Mouse (Mus musculus): ENCODE measurements around the gene Bdh2. TPM values are rescaled to one million over a fixed set of nuclear protein-coding genes. Genes with fewer than 3 reads are reported as not detected.
A peak's percentile ranks its signal among the peaks of the same experiment; 100 is the strongest.

Gene Bdh2
- total and polyA plus RNA-seq, 2 experiments from 2014 or later = 3.1 to 8.3 TPM

DNA sequence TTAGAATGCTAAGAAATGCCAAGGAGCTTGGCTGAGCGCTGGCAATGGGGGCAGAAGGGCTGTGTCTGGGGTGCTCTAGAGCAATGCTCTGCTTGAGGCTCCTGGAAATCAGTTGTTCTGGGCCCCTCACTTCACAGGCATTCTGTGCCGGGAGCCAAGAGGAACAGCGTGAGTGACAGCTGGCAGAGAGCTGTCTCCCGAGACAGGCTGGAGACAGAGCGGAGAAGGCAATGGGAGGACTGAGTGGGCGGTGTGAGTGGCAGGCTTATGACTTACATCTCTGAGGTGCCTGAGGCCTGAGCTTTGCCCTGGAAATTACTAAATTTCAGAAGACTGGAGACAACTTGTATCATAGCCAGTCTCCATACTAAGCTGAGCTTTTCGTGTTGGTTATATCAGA lies 12.7 kb downstream of the Bdh2 start:
- 44% methylated on average over 7 of the region's 7 CpGs for WGBS
- DNase-seq (ENCODE audit: low spot score) (peak; percentile 14), ATAC-seq (no peak)
- Histone ChIP-seq H3K9me3 (ENCODE audit: low read length) (no peaks in the 10 kb centered on the region), H3K4me1 (ENCODE audit: insufficient read depth, low read length) (no peaks in the 10 kb centered on the region), H3K27ac (no peak overlapping the region), H3K9ac (replicated peaks; ENCODE audit: low read length) (no peak overlapping the region), H3K4me2 (ENCODE audit: low read depth, low read length) (no peak overlapping the region), H3K4me3 (ENCODE audit: low read length) (no peak overlapping the region), H3K27me3 (ENCODE audit: insufficient read depth, low read length) (no peaks in the 10 kb centered on the region), H3K36me3 (ENCODE audit: insufficient read depth, low read length) (no peaks in the 10 kb centered on the region)
- no peak for TF ChIP-seq CTCF (IDR thresholded peaks at IDR 0.05; ENCODE audit: low read depth)

DNA sequence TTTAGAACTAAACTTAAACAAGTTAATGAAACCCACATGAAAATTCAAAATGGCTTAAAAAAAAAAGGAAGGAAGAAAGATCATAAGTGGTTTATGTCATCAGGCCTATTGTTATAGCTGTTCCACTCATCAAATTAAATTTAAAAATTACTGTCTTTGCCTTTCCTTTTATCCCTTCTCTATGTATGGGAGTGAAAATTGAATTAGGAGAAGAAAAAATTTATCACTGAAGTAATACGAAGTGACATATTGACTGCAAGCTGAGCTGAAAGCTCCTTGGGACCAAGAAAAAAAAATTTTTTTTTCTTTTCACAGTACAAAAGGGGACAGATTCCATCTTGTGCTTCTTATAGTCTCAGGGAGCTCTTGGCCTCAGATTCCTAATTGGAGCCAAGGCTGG lies 14.5 kb downstream of the Bdh2 start:
- no peak for TF ChIP-seq CTCF (IDR thresholded peaks at IDR 0.05; ENCODE audit: low read depth)
- no peak for ATAC-seq
- Histone ChIP-seq H3K9ac (replicated peaks; ENCODE audit: low read length) (no peak overlapping the region), H3K4me1 (ENCODE audit: insufficient read depth, low read length) (no peaks in the 10 kb centered on the region), H3K4me3 (ENCODE audit: low read length) (no peak overlapping the region), H3K27ac (no peak overlapping the region), H3K27me3 (ENCODE audit: insufficient read depth, low read length) (no peaks in the 10 kb centered on the region), H3K36me3 (ENCODE audit: insufficient read depth, low read length) (no peaks in the 10 kb centered on the region), H3K4me2 (ENCODE audit: low read depth, low read length) (no peak overlapping the region), H3K9me3 (ENCODE audit: low read length) (no peaks in the 10 kb centered on the region)
- WGBS = 66% methylated on average over 1 of the region's 1 CpGs
- no peak for DNase-seq (ENCODE audit: low spot score)

GRCm38 (mm10) chr3:135298560-135298959 lies 17.5 kb downstream of the Bdh2 start:
- no peak overlapping the region for H3K4me2 ChIP-seq (ENCODE audit: low read depth, low read length)
- no peak overlapping the region for H3K4me3 ChIP-seq (ENCODE audit: low read length)
- no peak overlapping the region for H3K27ac ChIP-seq
- no peak for ATAC-seq
- H3K36me3 ChIP-seq (ENCODE audit: insufficient read depth, low read length) = no peaks in the 10 kb centered on the region
- no peak for TF ChIP-seq CTCF (IDR thresholded peaks at IDR 0.05; ENCODE audit: low read depth)
- no peaks in the 10 kb centered on the region for H3K4me1 ChIP-seq (ENCODE audit: insufficient read depth, low read length)
- DNase-seq (ENCODE audit: low spot score) = no peak
- WGBS = 82% methylated on average over 3 of the region's 3 CpGs
- H3K27me3 ChIP-seq (ENCODE audit: insufficient read depth, low read length) = no peaks in the 10 kb centered on the region
- no peaks in the 10 kb centered on the region for H3K9me3 ChIP-seq (ENCODE audit: low read length)
- no peak overlapping the region for H3K9ac ChIP-seq (replicated peaks; ENCODE audit: low read length)

GRCm38 (mm10) chr3:135300081-135300480 lies 19.1 kb downstream of the Bdh2 start:
- Histone ChIP-seq H3K4me1 (ENCODE audit: insufficient read depth, low read length) (no peaks in the 10 kb centered on the region), H3K4me2 (ENCODE audit: low read depth, low read length) (no peak overlapping the region), H3K27me3 (ENCODE audit: insufficient read depth, low read length) (no peaks in the 10 kb centered on the region), H3K27ac (no peak overlapping the region), H3K9ac (replicated peaks; ENCODE audit: low read length) (no peak overlapping the region), H3K4me3 (ENCODE audit: low read length) (no peak overlapping the region), H3K36me3 (ENCODE audit: insufficient read depth, low read length) (no peaks in the 10 kb centered on the region), H3K9me3 (ENCODE audit: low read length) (no peaks in the 10 kb centered on the region)
- 0 out of 2 replicates have a peak, but pooled peaks have one; percentile 29 for ATAC-seq
- WGBS = 44% methylated on average over 6 of the region's 6 CpGs
- peak; percentile 39 for DNase-seq (ENCODE audit: low spot score)
- TF ChIP-seq CTCF (IDR thresholded peaks at IDR 0.05; ENCODE audit: low read depth) = no peak

DNA sequence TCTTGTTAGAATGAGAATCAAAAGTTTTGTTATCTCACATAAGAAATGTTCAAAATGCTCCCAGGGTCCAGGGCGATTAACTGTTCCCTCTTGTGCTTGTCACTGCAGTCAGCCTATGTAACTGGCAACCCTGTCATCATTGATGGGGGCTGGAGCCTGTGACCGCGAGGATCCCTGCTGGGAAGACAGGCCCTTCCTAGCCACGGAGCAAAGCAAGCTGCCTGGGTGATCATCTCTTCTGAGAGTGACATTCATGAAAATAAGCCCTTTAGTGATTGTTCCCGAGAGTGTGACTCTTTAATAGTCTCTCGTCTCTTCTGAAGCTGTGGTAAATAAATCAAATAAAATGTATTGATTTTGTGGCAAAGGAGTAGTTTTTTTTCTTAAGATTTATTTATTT lies 23.0 kb downstream of the Bdh2 start:
- H3K36me3 ChIP-seq (ENCODE audit: insufficient read depth, low read length) = no peaks in the 10 kb centered on the region
- no peak overlapping the region for H3K4me2 ChIP-seq (ENCODE audit: low read depth, low read length)
- H3K9ac ChIP-seq (replicated peaks; ENCODE audit: low read length) = no peak overlapping the region
- TF ChIP-seq CTCF (IDR thresholded peaks at IDR 0.05; ENCODE audit: low read depth) = no peak
- no peak overlapping the region for H3K27ac ChIP-seq
- no peak overlapping the region for H3K4me3 ChIP-seq (ENCODE audit: low read length)
- DNase-seq (ENCODE audit: low spot score) (no peak), ATAC-seq (no peak)
- WGBS = 22% methylated on average over 6 of the region's 6 CpGs
- H3K9me3 ChIP-seq (ENCODE audit: low read length) = no peaks in the 10 kb centered on the region
- H3K4me1 ChIP-seq (ENCODE audit: insufficient read depth, low read length) = 0 out of 2 replicates have a peak, but pooled peaks cover 5% of the 10 kb centered on the region
- H3K27me3 ChIP-seq (ENCODE audit: insufficient read depth, low read length) = no peaks in the 10 kb centered on the region

DNA sequence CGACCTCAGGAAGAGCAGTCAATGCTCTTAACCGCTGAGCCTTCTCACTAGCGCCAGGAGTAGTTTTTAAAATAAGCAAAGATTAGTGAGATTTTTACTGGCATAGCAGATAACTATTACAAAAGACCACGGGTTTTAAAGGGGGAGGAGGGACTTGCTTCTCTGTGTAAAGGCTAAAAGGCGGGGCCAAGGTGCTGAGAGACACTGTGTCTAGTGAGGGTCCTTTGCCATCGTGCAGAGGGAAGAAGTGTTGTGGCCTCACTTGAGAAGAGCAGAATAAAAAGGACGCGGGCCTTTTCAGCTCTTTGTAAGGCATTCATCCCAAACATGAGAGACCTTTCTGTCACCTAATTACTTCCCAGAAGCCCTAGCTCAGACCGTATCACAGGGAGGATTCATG lies 23.5 kb downstream of the Bdh2 start:
- 20% methylated on average over 9 of the region's 9 CpGs for WGBS
- DNase-seq (ENCODE audit: low spot score) = no peak
- H3K9me3 ChIP-seq (ENCODE audit: low read length) = no peaks in the 10 kb centered on the region

GRCm38 (mm10) chr3:135307411-135308259 lies 26.6 kb downstream of the Bdh2 start, which contains the start of gene Slc9b2:
Gene Slc9b2, plus strand, starts transcription at chr3:135307700.
- no peak for TF ChIP-seq CTCF (IDR thresholded peaks at IDR 0.05; ENCODE audit: low read depth)
- Histone ChIP-seq H3K4me3 (ENCODE audit: low read length) (peak within 1 kb of the TSS; percentile 29), H3K9ac (replicated peaks; ENCODE audit: low read length) (no peak within 1 kb of the TSS; the same call in 1 of the 2 replicates), H3K4me2 (ENCODE audit: low read depth, low read length) (peak within 1 kb of the TSS; percentile 62), H3K27ac (no peak within 1 kb of the TSS), H3K27me3 (ENCODE audit: insufficient read depth, low read length) (no peaks in the 10 kb centered on the region), H3K36me3 (ENCODE audit: insufficient read depth, low read length) (no peaks in the 10 kb centered on the region), H3K4me1 (ENCODE audit: insufficient read depth, low read length) (0 out of 2 replicates have a peak, but pooled peaks cover 5% of the 10 kb centered on the region), H3K9me3 (ENCODE audit: low read length) (no peaks in the 10 kb centered on the region)
- DNase-seq (ENCODE audit: low spot score) = peak; percentile 37
- WGBS = 11% methylated on average over 28 of the region's 28 CpGs
- ATAC-seq = peak; percentile 88

More for the DNA sequence above, 23.5 kb downstream of the Bdh2 start:
- Histone ChIP-seq H3K4me2 (ENCODE audit: low read depth, low read length) (no peak overlapping the region), H3K4me1 (ENCODE audit: insufficient read depth, low read length) (0 out of 2 replicates have a peak, but pooled peaks cover 5% of the 10 kb centered on the region), H3K27ac (no peak overlapping the region), H3K4me3 (ENCODE audit: low read length) (no peak overlapping the region), H3K9ac (replicated peaks; ENCODE audit: low read length) (no peak overlapping the region), H3K36me3 (ENCODE audit: insufficient read depth, low read length) (no peaks in the 10 kb centered on the region), H3K27me3 (ENCODE audit: insufficient read depth, low read length) (no peaks in the 10 kb centered on the region)
- TF ChIP-seq CTCF (IDR thresholded peaks at IDR 0.05; ENCODE audit: low read depth) = no peak
- ATAC-seq = no peak
